10 mouse cellular contexts compared by ENCODE assay signal in the genomic region with DNA sequence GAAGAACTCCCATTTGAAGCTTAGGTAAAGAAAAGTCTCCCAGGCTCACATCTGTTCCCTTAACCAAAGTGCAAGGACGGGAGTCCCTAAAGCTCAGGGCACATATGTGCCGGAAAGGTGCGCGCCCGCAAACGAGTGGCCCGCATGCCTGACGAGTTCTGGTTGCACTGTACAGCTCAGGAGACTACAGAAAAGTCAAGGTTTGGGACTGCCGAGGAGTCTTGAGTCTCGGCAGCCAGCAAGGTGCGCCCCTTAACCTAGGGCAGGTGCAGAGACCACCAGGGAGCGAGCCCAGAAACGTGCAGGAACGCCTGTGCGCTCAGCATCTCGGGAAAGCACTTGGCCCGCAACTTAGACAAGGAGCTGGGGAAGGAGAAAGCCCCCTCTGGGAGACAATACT. TPM values are rescaled to one million over a fixed set of nuclear protein-coding genes. Genes with fewer than 3 reads are reported as not detected.
DNase-seq lines count a peak whose midpoint lies in the region; ATAC-seq lines count a peak whose summit lies in the region.
"Had no signal": no experiment of that assay in that cellular context is flagged by ENCODE, and none has a peak within 500 bp of the region (broad histone marks: within the 10 kb centered on the region; RNA-seq: fewer than 3 reads in every experiment).

No protein-coding gene starts in this region.

- ATAC-seq in heart, embryonic 11.5 days (replicated peaks; ENCODE audit: insufficient number of reproducible peaks, low FRiP score, low TSS enrichment) = no peak
- ATAC-seq in lung, embryonic 16.5 days (ENCODE audit: low read depth) = no peak
- ATAC-seq in forebrain, embryonic 12.5 days (ENCODE audit: low FRiP score) = no peak
- no peak for ATAC-seq in neural tube, embryonic 12.5 days (ENCODE audit: low FRiP score, low read depth)

- peaks cover 61% of the 10 kb centered on the region for H3K27me3 ChIP-seq in heart, embryonic 11.5 days (ENCODE audit: control insufficient read depth, insufficient read depth, low read length)
- H3K27me3 ChIP-seq in lung, embryonic 16.5 days (ENCODE audit: control insufficient read depth, insufficient read depth, low read depth, low read length) = peaks cover 46% of the 10 kb centered on the region
- peaks cover 82% of the 10 kb centered on the region for H3K27me3 ChIP-seq in forebrain, embryonic 12.5 days
- H3K27me3 ChIP-seq in neural tube, embryonic 12.5 days (replicated peaks) = peaks cover 51% of the 10 kb centered on the region

- 6% methylated on average over 17 of the region's 17 CpGs for WGBS in heart, embryonic 11.5 days (ENCODE audit: insufficient replicate concordance)
- 15% methylated on average over 17 of the region's 17 CpGs for WGBS in lung, embryonic 16.5 days
- 3% methylated on average over 17 of the region's 17 CpGs for WGBS in forebrain, embryonic 12.5 days
- WGBS in neural tube, embryonic 12.5 days = 2% methylated on average over 17 of the region's 17 CpGs

- intact Hi-C loops in heart, postnatal 36 days (cut with DNase I) = loop anchor here (5.0 kb wide), 1 partner anchor 39 kb away; no protein-coding TSS in a partner anchor

- H3K9ac ChIP-seq in heart, embryonic 11.5 days (ENCODE audit: low read depth, low read length) = no peak overlapping the region
- H3K9ac ChIP-seq in lung, embryonic 16.5 days (ENCODE audit: low read length) = no peak overlapping the region
- no peak overlapping the region for H3K9ac ChIP-seq in forebrain, embryonic 12.5 days
- no peak overlapping the region for H3K9ac ChIP-seq in neural tube, embryonic 12.5 days

- peak overlapping the region; percentile 87 for H3K4me2 ChIP-seq in heart, embryonic 11.5 days
- H3K4me2 ChIP-seq in lung, embryonic 16.5 days (ENCODE audit: low read depth, low read length) = peak overlapping the region; percentile 91; the same call in 1 of the 2 replicates
- no peak overlapping the region for H3K4me2 ChIP-seq in forebrain, embryonic 12.5 days
- H3K4me2 ChIP-seq in neural tube, embryonic 12.5 days (replicated peaks) = peak overlapping the region; percentile 65

- DNase-seq in heart, postnatal 36 days = no peak
- no peak for DNase-seq in lung, adult 18-20 months
- DNase-seq in adipocyte (ENCODE audit: low spot score) = no peak
- no peak for DNase-seq in gastrocnemius, postnatal 25 days

- peaks cover 34% of the 10 kb centered on the region for H3K4me1 ChIP-seq in heart, embryonic 11.5 days (ENCODE audit: control insufficient read depth, insufficient read depth, low read length)
- H3K4me1 ChIP-seq in lung, embryonic 16.5 days (replicated peaks; ENCODE audit: control insufficient read depth, insufficient read depth, low read length) = peaks cover 30% of the 10 kb centered on the region
- peaks cover 46% of the 10 kb centered on the region for H3K4me1 ChIP-seq in forebrain, embryonic 12.5 days
- peaks cover 54% of the 10 kb centered on the region for H3K4me1 ChIP-seq in neural tube, embryonic 12.5 days

- H3K27ac ChIP-seq in heart, embryonic 11.5 days (ENCODE audit: low read depth, low read length) = no peak overlapping the region
- no peak overlapping the region for H3K27ac ChIP-seq in lung, embryonic 16.5 days (ENCODE audit: low read length)
- no peak overlapping the region for H3K27ac ChIP-seq in forebrain, embryonic 12.5 days
- no peak overlapping the region for H3K27ac ChIP-seq in neural tube, embryonic 12.5 days

- H3K4me3 ChIP-seq in heart, embryonic 11.5 days (ENCODE audit: low read depth, low read length) = 0 out of 2 replicates have a peak overlapping the region, but pooled peaks have one; percentile 22
- no peak overlapping the region; the same call in 1 of the 2 replicates for H3K4me3 ChIP-seq in lung, embryonic 16.5 days (ENCODE audit: low read length)
- H3K4me3 ChIP-seq in forebrain, embryonic 12.5 days (replicated peaks) = 0 out of 2 replicates have a peak overlapping the region, but pooled peaks have one; percentile 13
- H3K4me3 ChIP-seq in neural tube, embryonic 12.5 days = no peak overlapping the region

- no peaks in the 10 kb centered on the region for H3K9me3 ChIP-seq in heart, embryonic 11.5 days (replicated peaks; ENCODE audit: control insufficient read depth, low read length)
- H3K9me3 ChIP-seq in lung, embryonic 16.5 days (ENCODE audit: control insufficient read depth, low read length) = peaks cover 4% of the 10 kb centered on the region; the same call in 1 of the 2 replicates
- H3K9me3 ChIP-seq in forebrain, embryonic 12.5 days = 0 out of 2 replicates have a peak, but pooled peaks cover 4% of the 10 kb centered on the region
- no peaks in the 10 kb centered on the region for H3K9me3 ChIP-seq in neural tube, embryonic 12.5 days

- no peaks in the 10 kb centered on the region for H3K36me3 ChIP-seq in heart, embryonic 11.5 days (ENCODE audit: control insufficient read depth, insufficient read depth, low read length)
- no peaks in the 10 kb centered on the region for H3K36me3 ChIP-seq in lung, embryonic 16.5 days (ENCODE audit: control insufficient read depth, insufficient read depth, low read length)
- H3K36me3 ChIP-seq in forebrain, embryonic 12.5 days (replicated peaks) = no peaks in the 10 kb centered on the region
- H3K36me3 ChIP-seq in neural tube, embryonic 12.5 days = no peaks in the 10 kb centered on the region

RNA-seq across cellular contexts. Expression of a gene that starts 7.2 kb away (rescaled TPM):
- not detected in 2 replicates for polyA plus RNA-seq in heart, embryonic 11.5 days (2014; fragmentation: Nextera tagmentation; extraction: Ambion mirVana)
- total RNA-seq in heart, postnatal 36 days (2021) = not detected
- polyA plus RNA-seq in lung, embryonic 16.5 days (2015; fragmentation: Nextera tagmentation; extraction: Ambion mirVana) = not detected in 2 replicates
- not detected in 2 replicates for polyA plus RNA-seq in forebrain, embryonic 12.5 days (2016; fragmentation: Nextera tagmentation; extraction: Ambion mirVana)
- 0.18 TPM in 1 of 2 replicates, not detected in the other for polyA plus RNA-seq in neural tube, embryonic 12.5 days (2016; fragmentation: Nextera tagmentation; extraction: Ambion mirVana)
- not detected for total RNA-seq in gastrocnemius, postnatal 25 days (2021)
- polyA plus RNA-seq: large intestine, adult 2 months; small intestine, adult 2 months had no signal

RNA-seq across cellular contexts. Expression of a gene that starts 49.7 kb away (rescaled TPM):
- polyA plus RNA-seq in heart, embryonic 11.5 days (2014; fragmentation: Nextera tagmentation; extraction: Ambion mirVana) = not detected in 2 replicates
- under 1 TPM in 1 of 2 experiments, not detected in 1; 0.17 TPM for total RNA-seq in heart, postnatal 36 days (2021)
- not detected in 2 replicates for polyA plus RNA-seq in lung, embryonic 16.5 days (2015; fragmentation: Nextera tagmentation; extraction: Ambion mirVana)
- not detected in 2 replicates for polyA plus RNA-seq in forebrain, embryonic 12.5 days (2016; fragmentation: Nextera tagmentation; extraction: Ambion mirVana)
- polyA plus RNA-seq in neural tube, embryonic 12.5 days (2016; fragmentation: Nextera tagmentation; extraction: Ambion mirVana) = not detected in 2 replicates
- not detected for total RNA-seq in gastrocnemius, postnatal 25 days (2021)

RNA-seq across cellular contexts. Expression of a gene that starts 58.2 kb away (rescaled TPM):
- not detected in 2 replicates for polyA plus RNA-seq in heart, embryonic 11.5 days (2014; fragmentation: Nextera tagmentation; extraction: Ambion mirVana)
- not detected for total RNA-seq in heart, postnatal 36 days (2021)
- not detected in 2 replicates for polyA plus RNA-seq in lung, embryonic 16.5 days (2015; fragmentation: Nextera tagmentation; extraction: Ambion mirVana)
- polyA plus RNA-seq in forebrain, embryonic 12.5 days (2016; fragmentation: Nextera tagmentation; extraction: Ambion mirVana) = not detected in 2 replicates
- not detected in 2 replicates for polyA plus RNA-seq in neural tube, embryonic 12.5 days (2016; fragmentation: Nextera tagmentation; extraction: Ambion mirVana)
- total RNA-seq in gastrocnemius, postnatal 25 days (2021) = not detected
- polyA plus RNA-seq: large intestine, adult 2 months; small intestine, adult 2 months had no signal

Comparison
In these comparisons a context has a peak if more than half of its experiments do, and no peak if none do; other contexts are left out.
1. H3K4me3 ChIP-seq: peak in heart, embryonic 11.5 days (single experiment) and forebrain, embryonic 12.5 days (single experiment); none in lung, embryonic 16.5 days (single experiment) and neural tube, embryonic 12.5 days (single experiment).